Mouse (Mus musculus): ENCODE data around the gene Slc35f6. TPM values are rescaled to one million over a fixed set of nuclear protein-coding genes. Genes with fewer than 3 reads are reported as not detected.

The Slc35f6 gene
- polyA plus RNA-seq, 1 experiment, result 36.9 TPM

- Histone ChIP-seq H3K4me3 (ENCODE audit: insufficient read depth, low read length) (no peak overlapping the region), H3K27ac (ENCODE audit: insufficient read depth, low read length) (no peak overlapping the region), H3K4me1 (ENCODE audit: control insufficient read depth, insufficient read depth, low read length) (peaks cover 6% of the 10 kb centered on the region)
- TF ChIP-seq POLR2A (IDR thresholded peaks at IDR 0.05; ENCODE audit: low read depth, low read length) (no peak), CTCF (IDR thresholded peaks at IDR 0.05; ENCODE audit: borderline replicate concordance, insufficient read depth, low read length) (no peak)
Measured at GRCm38 (mm10) chr5:30649558-30649957, 1.8 kb downstream of the Slc35f6 start.

- no peak overlapping the region for H3K4me3 ChIP-seq (ENCODE audit: insufficient read depth, low read length)
- peaks cover 6% of the 10 kb centered on the region for H3K4me1 ChIP-seq (ENCODE audit: control insufficient read depth, insufficient read depth, low read length)
- no peak for TF ChIP-seq POLR2A (IDR thresholded peaks at IDR 0.05; ENCODE audit: low read depth, low read length)
- TF ChIP-seq CTCF (IDR thresholded peaks at IDR 0.05; ENCODE audit: borderline replicate concordance, insufficient read depth, low read length), result no peak
- H3K27ac ChIP-seq (ENCODE audit: insufficient read depth, low read length), result peak overlapping the region; percentile 39
Measured at GRCm38 (mm10) chr5:30650756-30651155, 3.0 kb downstream of the Slc35f6 start.

GRCm38 (mm10) chr5:30651554-30651953 lies 3.8 kb downstream of the Slc35f6 start:
- Histone ChIP-seq H3K4me1 (ENCODE audit: control insufficient read depth, insufficient read depth, low read length) (peaks cover 6% of the 10 kb centered on the region), H3K27ac (ENCODE audit: insufficient read depth, low read length) (peak overlapping the region; percentile 41), H3K4me3 (ENCODE audit: insufficient read depth, low read length) (no peak overlapping the region)
- no peak for TF ChIP-seq CTCF (IDR thresholded peaks at IDR 0.05; ENCODE audit: borderline replicate concordance, insufficient read depth, low read length)
- TF ChIP-seq POLR2A (IDR thresholded peaks at IDR 0.05; ENCODE audit: low read depth, low read length), result no peak

- TF ChIP-seq POLR2A (IDR thresholded peaks at IDR 0.05; ENCODE audit: low read depth, low read length), result no peak
- no peak for TF ChIP-seq CTCF (IDR thresholded peaks at IDR 0.05; ENCODE audit: borderline replicate concordance, insufficient read depth, low read length)
- H3K4me1 ChIP-seq (ENCODE audit: control insufficient read depth, insufficient read depth, low read length), result peaks cover 6% of the 10 kb centered on the region
- no peak overlapping the region for H3K27ac ChIP-seq (ENCODE audit: insufficient read depth, low read length)
- H3K4me3 ChIP-seq (ENCODE audit: insufficient read depth, low read length), result no peak overlapping the region
Measured at GRCm38 (mm10) chr5:30653246-30653645, 5.5 kb downstream of the Slc35f6 start.

- Histone ChIP-seq H3K27ac (ENCODE audit: insufficient read depth, low read length) (no peak overlapping the region), H3K4me1 (ENCODE audit: control insufficient read depth, insufficient read depth, low read length) (peaks cover 4% of the 10 kb centered on the region; the same call in 1 of the 2 replicates), H3K4me3 (ENCODE audit: insufficient read depth, low read length) (no peak overlapping the region)
- TF ChIP-seq POLR2A (IDR thresholded peaks at IDR 0.05; ENCODE audit: low read depth, low read length) (no peak), CTCF (IDR thresholded peaks at IDR 0.05; ENCODE audit: borderline replicate concordance, insufficient read depth, low read length) (no peak)
Measured at GRCm38 (mm10) chr5:30655042-30655441, 7.3 kb downstream of the Slc35f6 start.

- Histone ChIP-seq H3K27ac (ENCODE audit: insufficient read depth, low read length) (no peak overlapping the region), H3K4me1 (ENCODE audit: control insufficient read depth, insufficient read depth, low read length) (peaks cover 2% of the 10 kb centered on the region; the same call in 1 of the 2 replicates), H3K4me3 (ENCODE audit: insufficient read depth, low read length) (no peak overlapping the region)
- TF ChIP-seq CTCF (IDR thresholded peaks at IDR 0.05; ENCODE audit: borderline replicate concordance, insufficient read depth, low read length) (no peak), POLR2A (IDR thresholded peaks at IDR 0.05; ENCODE audit: low read depth, low read length) (no peak)
Measured at GRCm38 (mm10) chr5:30655526-30656195, 7.9 kb downstream of the Slc35f6 start.

GRCm38 (mm10) chr5:30659042-30659441 lies 11.3 kb downstream of the Slc35f6 start:
- H3K4me3 ChIP-seq (ENCODE audit: insufficient read depth, low read length), result no peak overlapping the region
- H3K27ac ChIP-seq (ENCODE audit: insufficient read depth, low read length), result no peak overlapping the region
- TF ChIP-seq POLR2A (IDR thresholded peaks at IDR 0.05; ENCODE audit: low read depth, low read length), result no peak
- no peak for TF ChIP-seq CTCF (IDR thresholded peaks at IDR 0.05; ENCODE audit: borderline replicate concordance, insufficient read depth, low read length)
- H3K4me1 ChIP-seq (ENCODE audit: control insufficient read depth, insufficient read depth, low read length), result no peaks in the 10 kb centered on the region

GRCm38 (mm10) chr5:30660278-30660677 lies 12.5 kb downstream of the Slc35f6 start:
- TF ChIP-seq CTCF (IDR thresholded peaks at IDR 0.05; ENCODE audit: borderline replicate concordance, insufficient read depth, low read length) (no peak), POLR2A (IDR thresholded peaks at IDR 0.05; ENCODE audit: low read depth, low read length) (no peak)
- Histone ChIP-seq H3K4me3 (ENCODE audit: insufficient read depth, low read length) (no peak overlapping the region), H3K27ac (ENCODE audit: insufficient read depth, low read length) (no peak overlapping the region), H3K4me1 (ENCODE audit: control insufficient read depth, insufficient read depth, low read length) (no peaks in the 10 kb centered on the region)

- Histone ChIP-seq H3K4me1 (ENCODE audit: control insufficient read depth, insufficient read depth, low read length) (no peaks in the 10 kb centered on the region), H3K27ac (ENCODE audit: insufficient read depth, low read length) (no peak overlapping the region), H3K4me3 (ENCODE audit: insufficient read depth, low read length) (no peak overlapping the region)
- TF ChIP-seq CTCF (IDR thresholded peaks at IDR 0.05; ENCODE audit: borderline replicate concordance, insufficient read depth, low read length) (no peak), POLR2A (IDR thresholded peaks at IDR 0.05; ENCODE audit: low read depth, low read length) (no peak)
Measured at GRCm38 (mm10) chr5:30660813-30661212, 13.1 kb downstream of the Slc35f6 start.

- Histone ChIP-seq H3K27ac (ENCODE audit: insufficient read depth, low read length) (no peak overlapping the region), H3K4me1 (ENCODE audit: control insufficient read depth, insufficient read depth, low read length) (no peaks in the 10 kb centered on the region), H3K4me3 (ENCODE audit: insufficient read depth, low read length) (no peak overlapping the region)
- no peak for TF ChIP-seq POLR2A (IDR thresholded peaks at IDR 0.05; ENCODE audit: low read depth, low read length)
- TF ChIP-seq CTCF (IDR thresholded peaks at IDR 0.05; ENCODE audit: borderline replicate concordance, insufficient read depth, low read length), result no peak
Measured at GRCm38 (mm10) chr5:30665360-30665759, 17.6 kb downstream of the Slc35f6 start.

Measured in embryonic fibroblast, embryonic 13.5 days (primary cell).